In genomic region chr9:51781092-51781491, GRCm38 (mm10) we compare ENCODE assay signal across 24 mouse cellular contexts. TPM values are rescaled to one million over a fixed set of nuclear protein-coding genes. Genes with fewer than 3 reads are reported as not detected.
DNase-seq lines count a peak whose midpoint lies in the region.
"Had no signal": no experiment of that assay in that cellular context is flagged by ENCODE, and none has a peak within 500 bp of the region (broad histone marks: within the 10 kb centered on the region; RNA-seq: fewer than 3 reads in every experiment).

No protein-coding gene starts in this region.

- no peaks in the 10 kb centered on the region for H3K4me1 ChIP-seq in midbrain, embryonic 10.5 days
- H3K4me1 ChIP-seq: embryonic facial prominence, embryonic 13.5 days; forebrain, embryonic 13.5 days; forebrain, embryonic 15.5 days had no signal

- 93% methylated on average over 7 of the region's 7 CpGs for WGBS in midbrain, embryonic 10.5 days

- no peaks in the 10 kb centered on the region for H3K9me3 ChIP-seq in midbrain, embryonic 10.5 days (replicated peaks)
- H3K9me3 ChIP-seq: embryonic facial prominence, embryonic 13.5 days; embryonic facial prominence, embryonic 15.5 days; forebrain, embryonic 13.5 days; forebrain, embryonic 15.5 days had no signal

- H3K36me3 ChIP-seq in midbrain, embryonic 10.5 days: no peaks in the 10 kb centered on the region
- H3K36me3 ChIP-seq: embryonic facial prominence, embryonic 13.5 days; embryonic facial prominence, embryonic 15.5 days; forebrain, embryonic 15.5 days had no signal

- H3K27me3 ChIP-seq in midbrain, embryonic 10.5 days (ENCODE audit: low read depth, poor library complexity, severe bottlenecking): no peaks in the 10 kb centered on the region
- H3K27me3 ChIP-seq: embryonic facial prominence, embryonic 13.5 days; embryonic facial prominence, embryonic 15.5 days; forebrain, embryonic 13.5 days; forebrain, embryonic 15.5 days had no signal

- intact Hi-C loops in heart, postnatal 10 days (cut with DNase I): no loop called here

- no peak overlapping the region for H3K4me3 ChIP-seq in midbrain, embryonic 10.5 days
- H3K4me3 ChIP-seq: embryonic facial prominence, embryonic 13.5 days; embryonic facial prominence, embryonic 15.5 days; erythroblast, embryonic 14.5 days; forebrain, embryonic 13.5 days; forebrain, embryonic 15.5 days had no signal

- DNase-seq in heart, adult 11 months: peak; percentile 41
- DNase-seq in heart, postnatal 10 days: no peak
- peak; percentile 87 for DNase-seq in fat pad, adult 2 months (ENCODE audit: extremely low read depth, low read depth, low spot score)
- peak; percentile 85 for DNase-seq in gonadal fat pad, adult 2 months (ENCODE audit: low read depth)
- DNase-seq in midbrain, embryonic 10.5 days (ENCODE audit: low spot score): no peak
- DNase-seq: adrenal gland, adult 2 months; adrenal gland, postnatal 10 days; adrenal gland, postnatal 25 days; cerebellum, adult 11 months; cerebellum, adult 18-20 months; cerebellum, adult 8-10 months; cerebellum, adult 9-11 months; cerebellum, postnatal 14 days; cerebellum, postnatal 36 days; embryo, embryonic 11 days; forebrain, postnatal 0 days had no signal

- no peak overlapping the region for H3K27ac ChIP-seq in midbrain, embryonic 10.5 days (replicated peaks)
- H3K27ac ChIP-seq: embryonic facial prominence, embryonic 13.5 days; embryonic facial prominence, embryonic 15.5 days; forebrain, embryonic 13.5 days; forebrain, embryonic 15.5 days had no signal

RNA-seq across cellular contexts. Expression of gene Arhgap20, which starts 16.0 kb away (rescaled TPM):
- total RNA-seq in heart, postnatal 10 days (2021): 1 to 10 TPM; 6.4 to 7.5 TPM
- 2.0 and 2.1 TPM in 2 replicates for polyA plus RNA-seq in gonadal fat pad, adult 2 months (2012; rRNA removed)
- polyA plus RNA-seq in midbrain, embryonic 10.5 days (2016; fragmentation: Nextera tagmentation; extraction: Ambion mirVana): 2.2 and 3.8 TPM in 2 replicates
- total RNA-seq: common myeloid progenitor, adult 5-6 weeks; MEL had no signal
- polyA plus RNA-seq: C2C12; erythroblast, embryonic 14.5 days had no signal

Comparison
In these comparisons a context has a peak if more than half of its experiments do, and no peak if none do; other contexts are left out.
1. DNase-seq: peak in heart, adult 11 months (single experiment), fat pad, adult 2 months (single experiment) and gonadal fat pad, adult 2 months (single experiment); none in heart, postnatal 10 days (0 of 2) and midbrain, embryonic 10.5 days (single experiment).